Mouse (Mus musculus): ENCODE measurements at regions not wholly inside any gene's neighbourhood (a gene's known extent, or its start where the extent isn't known, plus 50 kb on each side); places are given as distances from the start of the nearest gene placed in this dataset.

DNA sequence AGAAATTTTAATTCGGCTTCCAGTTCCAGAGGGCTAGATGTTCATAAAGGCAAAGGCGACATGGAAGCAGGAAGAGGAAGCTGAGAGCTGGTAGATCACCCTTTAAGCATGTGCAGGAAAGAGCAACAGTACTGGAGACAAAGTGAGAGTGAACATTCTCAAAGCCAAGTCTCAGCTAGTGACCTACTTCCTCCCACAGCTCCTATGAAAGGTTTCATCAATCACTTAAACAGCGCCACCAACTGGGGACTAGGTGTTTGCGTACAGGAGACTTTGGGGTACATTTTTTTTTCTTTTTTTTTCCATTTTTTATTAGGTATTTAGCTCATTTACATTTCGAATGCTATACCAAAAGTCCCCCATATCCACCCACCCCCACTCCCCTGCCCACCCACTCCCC lies 61.7 kb upstream of the Gucy1a1 start:
- DNase-seq (ENCODE audit: low read depth), result peak; percentile 2

All from induced T-regulatory cell, adult 2 months (primary cell).